Mouse (Mus musculus): ENCODE measurements at regions not wholly inside any gene's neighbourhood (a gene's known extent, or its start where the extent isn't known, plus 50 kb on each side); places are given as distances from the start of the nearest gene placed in this dataset.

- H3K4me2 ChIP-seq (replicated peaks; ENCODE audit: low read depth) = no peak overlapping the region
- ATAC-seq = no peak
- no peaks in the 10 kb centered on the region for H3K9me3 ChIP-seq (ENCODE audit: control insufficient read depth)
- no peak overlapping the region for H3K4me3 ChIP-seq (ENCODE audit: low read depth, low read length)
- WGBS = 66% methylated on average over 7 of the region's 7 CpGs
- no peak overlapping the region for H3K9ac ChIP-seq (ENCODE audit: low read depth, low read length)
- H3K27me3 ChIP-seq (replicated peaks; ENCODE audit: control insufficient read depth, insufficient read depth, low read length) = no peaks in the 10 kb centered on the region
- no peak for TF ChIP-seq CTCF (IDR thresholded peaks at IDR 0.05; ENCODE audit: low read depth)
- no peaks in the 10 kb centered on the region for H3K4me1 ChIP-seq (replicated peaks; ENCODE audit: control insufficient read depth, insufficient read depth, low read length)
- no peaks in the 10 kb centered on the region for H3K36me3 ChIP-seq (ENCODE audit: control insufficient read depth, insufficient read depth)
- no peak overlapping the region for H3K27ac ChIP-seq (ENCODE audit: low read depth, low read length)
These were observed 87.2 kb upstream of the Podxl start for GRCm38 (mm10) chr6:31650791-31651476.

DNA sequence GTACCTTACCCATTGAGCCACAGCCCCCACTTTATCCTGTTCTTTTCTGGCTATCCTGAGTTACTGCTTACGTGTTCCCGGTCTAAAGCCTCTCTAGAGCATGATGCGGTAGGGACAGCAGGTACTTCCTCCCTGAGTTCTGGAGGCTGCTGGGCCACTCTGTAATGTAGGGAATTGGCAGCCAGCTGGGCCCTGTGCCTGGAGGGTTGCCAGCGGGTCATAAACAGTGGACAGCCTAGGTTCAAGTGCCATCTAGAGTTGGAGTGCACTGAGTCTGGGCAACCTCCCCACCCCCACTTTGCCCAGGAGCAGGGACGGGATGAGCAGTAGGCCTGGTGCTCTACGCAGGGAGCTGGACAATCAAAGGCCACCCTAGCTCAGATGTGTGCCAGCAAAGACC, 81.5 kb upstream of the Podxl start:
- 86% methylated on average over 6 of the region's 6 CpGs for WGBS
- ATAC-seq = no peak
- H3K4me2 ChIP-seq (replicated peaks; ENCODE audit: low read depth) = no peak overlapping the region

DNA sequence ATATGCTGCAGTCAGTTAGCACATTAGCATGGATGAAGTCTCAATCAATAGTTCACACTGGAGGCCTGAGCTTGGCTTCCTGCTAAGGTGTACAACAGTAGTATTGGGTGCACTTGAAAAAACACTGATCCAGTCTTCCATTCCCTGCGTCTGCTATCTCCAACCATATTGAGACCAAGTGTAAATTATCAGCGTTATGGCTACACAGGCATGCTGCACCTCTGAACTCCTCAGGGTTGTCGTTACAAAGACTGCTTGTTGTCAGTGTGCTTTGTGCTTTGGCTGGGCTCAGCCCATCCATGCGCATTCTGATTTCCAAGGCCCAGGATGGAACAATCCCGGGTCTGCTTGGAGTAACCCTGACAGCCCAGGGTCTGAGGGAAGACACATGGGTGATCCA, 80.7 kb upstream of the Podxl start:
- Histone ChIP-seq H3K9ac (ENCODE audit: low read depth, low read length) (no peak overlapping the region), H3K4me2 (replicated peaks; ENCODE audit: low read depth) (no peak overlapping the region), H3K4me1 (replicated peaks; ENCODE audit: control insufficient read depth, insufficient read depth, low read length) (no peaks in the 10 kb centered on the region), H3K4me3 (ENCODE audit: low read depth, low read length) (no peak overlapping the region), H3K27me3 (replicated peaks; ENCODE audit: control insufficient read depth, insufficient read depth, low read length) (no peaks in the 10 kb centered on the region), H3K36me3 (ENCODE audit: control insufficient read depth, insufficient read depth) (no peaks in the 10 kb centered on the region), H3K27ac (ENCODE audit: low read depth, low read length) (no peak overlapping the region), H3K9me3 (ENCODE audit: control insufficient read depth) (no peaks in the 10 kb centered on the region)
- no peak for TF ChIP-seq CTCF (IDR thresholded peaks at IDR 0.05; ENCODE audit: low read depth)
- WGBS = 77% methylated on average over 5 of the region's 5 CpGs
- no peak for ATAC-seq

More for the DNA sequence above, 81.5 kb upstream of the Podxl start:
- H3K27ac ChIP-seq (ENCODE audit: low read depth, low read length) = no peak overlapping the region; the same call in 1 of the 2 replicates
- no peaks in the 10 kb centered on the region for H3K36me3 ChIP-seq (ENCODE audit: control insufficient read depth, insufficient read depth)
- H3K9ac ChIP-seq (ENCODE audit: low read depth, low read length) = no peak overlapping the region
- no peaks in the 10 kb centered on the region for H3K9me3 ChIP-seq (ENCODE audit: control insufficient read depth)
- H3K4me1 ChIP-seq (replicated peaks; ENCODE audit: control insufficient read depth, insufficient read depth, low read length) = no peaks in the 10 kb centered on the region
- no peak for TF ChIP-seq CTCF (IDR thresholded peaks at IDR 0.05; ENCODE audit: low read depth)
- no peaks in the 10 kb centered on the region for H3K27me3 ChIP-seq (replicated peaks; ENCODE audit: control insufficient read depth, insufficient read depth, low read length)
- no peak overlapping the region for H3K4me3 ChIP-seq (ENCODE audit: low read depth, low read length)

- Histone ChIP-seq H3K27me3 (replicated peaks; ENCODE audit: control insufficient read depth, insufficient read depth, low read length) (no peaks in the 10 kb centered on the region), H3K4me3 (ENCODE audit: low read depth, low read length) (no peak overlapping the region), H3K27ac (ENCODE audit: low read depth, low read length) (no peak overlapping the region), H3K4me1 (replicated peaks; ENCODE audit: control insufficient read depth, insufficient read depth, low read length) (no peaks in the 10 kb centered on the region), H3K9ac (ENCODE audit: low read depth, low read length) (no peak overlapping the region), H3K9me3 (ENCODE audit: control insufficient read depth) (no peaks in the 10 kb centered on the region), H3K4me2 (replicated peaks; ENCODE audit: low read depth) (no peak overlapping the region), H3K36me3 (ENCODE audit: control insufficient read depth, insufficient read depth) (no peaks in the 10 kb centered on the region)
- TF ChIP-seq CTCF (IDR thresholded peaks at IDR 0.05; ENCODE audit: low read depth) = no peak
- 37% methylated on average over 13 of the region's 13 CpGs for WGBS
- ATAC-seq = peak; percentile 44
These were observed 78.7 kb upstream of the Podxl start for GRCm38 (mm10) chr6:31642451-31642942.

DNA sequence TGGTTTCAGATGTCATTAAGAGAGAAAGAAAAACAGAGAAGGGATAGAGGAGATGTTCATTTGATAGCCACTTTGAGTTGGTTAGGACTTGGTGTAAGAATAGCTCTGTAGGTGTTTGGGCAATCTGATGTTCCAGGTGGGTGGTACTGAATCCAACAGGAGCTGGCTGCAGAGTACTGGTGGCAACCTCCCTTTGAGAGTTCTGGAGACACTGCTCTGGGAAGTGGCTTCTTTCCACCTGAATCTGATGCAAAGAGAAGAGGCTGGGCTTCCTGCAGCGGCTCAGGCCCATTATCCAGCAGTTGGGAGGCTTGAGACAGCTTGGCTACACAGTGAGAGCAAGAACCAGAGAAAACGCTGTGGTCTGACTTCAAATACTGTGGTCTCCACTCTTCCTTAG, 77.0 kb upstream of the Podxl start:
- TF ChIP-seq CTCF (IDR thresholded peaks at IDR 0.05; ENCODE audit: low read depth) = no peak
- H3K27ac ChIP-seq (ENCODE audit: low read depth, low read length) = no peak overlapping the region
- 66% methylated on average over 2 of the region's 2 CpGs for WGBS
- H3K27me3 ChIP-seq (replicated peaks; ENCODE audit: control insufficient read depth, insufficient read depth, low read length) = no peaks in the 10 kb centered on the region
- no peak overlapping the region for H3K4me2 ChIP-seq (replicated peaks; ENCODE audit: low read depth)
- H3K4me3 ChIP-seq (ENCODE audit: low read depth, low read length) = no peak overlapping the region
- no peaks in the 10 kb centered on the region for H3K4me1 ChIP-seq (replicated peaks; ENCODE audit: control insufficient read depth, insufficient read depth, low read length)
- no peaks in the 10 kb centered on the region for H3K9me3 ChIP-seq (ENCODE audit: control insufficient read depth)
- ATAC-seq = no peak
- H3K9ac ChIP-seq (ENCODE audit: low read depth, low read length) = no peak overlapping the region
- H3K36me3 ChIP-seq (ENCODE audit: control insufficient read depth, insufficient read depth) = no peaks in the 10 kb centered on the region

GRCm38 (mm10) chr6:31639460-31639859, 75.7 kb upstream of the Podxl start:
- no peak overlapping the region for H3K9ac ChIP-seq (ENCODE audit: low read depth, low read length)
- H3K27me3 ChIP-seq (replicated peaks; ENCODE audit: control insufficient read depth, insufficient read depth, low read length) = no peaks in the 10 kb centered on the region
- H3K9me3 ChIP-seq (ENCODE audit: control insufficient read depth) = no peaks in the 10 kb centered on the region
- TF ChIP-seq CTCF (IDR thresholded peaks at IDR 0.05; ENCODE audit: low read depth) = peak; percentile 97
- no peak overlapping the region for H3K27ac ChIP-seq (ENCODE audit: low read depth, low read length)
- ATAC-seq = 0 out of 2 replicates have a peak, but pooled peaks have one; percentile 18
- H3K4me1 ChIP-seq (replicated peaks; ENCODE audit: control insufficient read depth, insufficient read depth, low read length) = no peaks in the 10 kb centered on the region
- no peak overlapping the region for H3K4me2 ChIP-seq (replicated peaks; ENCODE audit: low read depth)
- WGBS = 17% methylated on average over 2 of the region's 2 CpGs
- H3K4me3 ChIP-seq (ENCODE audit: low read depth, low read length) = no peak overlapping the region
- no peaks in the 10 kb centered on the region for H3K36me3 ChIP-seq (ENCODE audit: control insufficient read depth, insufficient read depth)

Measured in intestine, postnatal 0 days (tissue).